Mouse (Mus musculus) activated CD4-positive, CD25-positive, alpha-beta regulatory T cell, adult 4 months (primary cell): ENCODE measurements around the gene Rec114. TPM values are rescaled to one million over a fixed set of nuclear protein-coding genes. Genes with fewer than 3 reads are reported as not detected.
A peak's percentile ranks its signal among the peaks of the same experiment; 100 is the strongest.

Experiments used
- ATAC-seq: one replicate; pipeline ENCODE4 v1.8.0; 2017
- polyA plus RNA-seq, 2 experiments: library from polyadenylated mRNA; unstranded; fragments of 100-300 nt; shearing (Covaris generic); gene quantifications; one replicate each; pipeline ENCODE4 v1.2.1; 2017

Gene Rec114
- polyA plus RNA-seq, 2 experiments from 2014 or later = not detected

GRCm38 (mm10) chr9:58660673-58661072, 83.1 kb downstream of the Rec114 start:
- ATAC-seq = no peak

GRCm38 (mm10) chr9:58659989-58660388, 83.8 kb downstream of the Rec114 start:
- no peak for ATAC-seq

- ATAC-seq = no peak
These were observed 84.4 kb downstream of the Rec114 start for GRCm38 (mm10) chr9:58659331-58659730.

GRCm38 (mm10) chr9:58658596-58659309, 85.0 kb downstream of the Rec114 start:
- ATAC-seq = no peak

- no peak for ATAC-seq
These were observed 85.8 kb downstream of the Rec114 start for GRCm38 (mm10) chr9:58657735-58658512.

GRCm38 (mm10) chr9:58656824-58657223, 86.9 kb downstream of the Rec114 start:
- no peak for ATAC-seq

GRCm38 (mm10) chr9:58656396-58656795, 87.4 kb downstream of the Rec114 start:
- ATAC-seq = no peak

- ATAC-seq = no peak
These were observed 89.3 kb downstream of the Rec114 start for GRCm38 (mm10) chr9:58654494-58654893.

- no peak for ATAC-seq
These were observed 91.8 kb downstream of the Rec114 start for GRCm38 (mm10) chr9:58651993-58652392.

- ATAC-seq = no peak
These were observed 94.5 kb downstream of the Rec114 start for GRCm38 (mm10) chr9:58649265-58649626.

GRCm38 (mm10) chr9:58648406-58649264, 95.1 kb downstream of the Rec114 start:
- no peak for ATAC-seq

- ATAC-seq = no peak
These were observed 113.3 kb downstream of the Rec114 start for GRCm38 (mm10) chr9:58630441-58630840.

- peak; percentile 59 for ATAC-seq
These were observed 116.6 kb downstream of the Rec114 start for GRCm38 (mm10) chr9:58627197-58627596.

GRCm38 (mm10) chr9:58623009-58623408, 120.8 kb downstream of the Rec114 start:
- ATAC-seq = no peak

- ATAC-seq = no peak
These were observed 128.5 kb downstream of the Rec114 start for GRCm38 (mm10) chr9:58615064-58615938.

- ATAC-seq = no peak
These were observed 130.0 kb downstream of the Rec114 start for GRCm38 (mm10) chr9:58613790-58614189.

Other genes with a start within 250 kb of the Rec114 start
- not detected for gene Cd276, start 188.5 kb downstream of the Rec114 start, polyA plus RNA-seq
- gene Nptn, start 161.7 kb downstream of the Rec114 start, polyA plus RNA-seq = 100 to 1,000 TPM; 106 to 119 TPM
- not detected for gene Hcn4, start 79.4 kb upstream of the Rec114 start, polyA plus RNA-seq